In genomic region chr3:128001924-128002501, GRCm38 (mm10) we compare ENCODE assay signal across 8 mouse cellular contexts.
A peak's percentile ranks its signal among the peaks of the same experiment; 100 is the strongest.
DNase-seq lines count a peak whose midpoint lies in the region; ATAC-seq and TF ChIP-seq lines count a peak whose summit lies in the region.

No protein-coding gene starts in this region.

- no peaks in the 10 kb centered on the region for H3K9me3 ChIP-seq in MEL (replicated peaks; ENCODE audit: insufficient read depth, low read length)
- no peaks in the 10 kb centered on the region for H3K9me3 ChIP-seq in embryonic facial prominence, embryonic 11.5 days (replicated peaks; ENCODE audit: control insufficient read depth, low read length)
- no peaks in the 10 kb centered on the region for H3K9me3 ChIP-seq in limb, embryonic 11.5 days (ENCODE audit: control insufficient read depth, low read length)
- no peaks in the 10 kb centered on the region for H3K9me3 ChIP-seq in neural tube, embryonic 13.5 days

- H3K79me2 ChIP-seq in heart, adult 2 months (replicated peaks; ENCODE audit: control insufficient read depth, insufficient read depth, low read length): no peaks in the 10 kb centered on the region
- H3K79me2 ChIP-seq in MEL (ENCODE audit: control insufficient read depth, insufficient read depth, low read length, poor library complexity): no peaks in the 10 kb centered on the region

- ATAC-seq in embryonic facial prominence, embryonic 11.5 days (replicated peaks; ENCODE audit: insufficient number of reproducible peaks, low FRiP score, low TSS enrichment, low read depth): 0 out of 2 replicates have a peak, but pooled peaks have one; percentile 58
- peak; percentile 72 for ATAC-seq in limb, embryonic 11.5 days (ENCODE audit: insufficient number of reproducible peaks, low FRiP score, low TSS enrichment, low read depth)
- ATAC-seq in neural tube, embryonic 13.5 days (ENCODE audit: low read depth): peak; percentile 63
- ATAC-seq in erythroblast, adult 5-6 weeks (replicated peaks; ENCODE audit: low FRiP score, poor library complexity, severe bottlenecking): no peak

- WGBS in heart, adult 2 months: 73% methylated on average over 6 of the region's 6 CpGs
- 60% methylated on average over 6 of the region's 6 CpGs for WGBS in embryonic facial prominence, embryonic 11.5 days
- WGBS in limb, embryonic 11.5 days: 65% methylated on average over 6 of the region's 6 CpGs
- WGBS in neural tube, embryonic 13.5 days: 74% methylated on average over 6 of the region's 6 CpGs

- TF ChIP-seq EP300 in heart, adult 2 months (IDR thresholded peaks at IDR 0.05; ENCODE audit: insufficient read depth, low read depth, low read length): no peak
- no peak for TF ChIP-seq EP300 in MEL (IDR thresholded peaks at IDR 0.05; ENCODE audit: low read depth in 1 of 2, low read length in 2 of 2)

- no peaks in the 10 kb centered on the region for H3K27me3 ChIP-seq in heart, adult 2 months (ENCODE audit: control insufficient read depth, insufficient read depth, low read length)
- peaks cover 0 to 3% of the 10 kb centered on the region in 2 experiments; a peak in 1 of 4 replicates for H3K27me3 ChIP-seq in MEL (ENCODE audit: control insufficient read depth in 1 of 2, insufficient read depth in 2 of 2, low read length in 2 of 2)
- H3K27me3 ChIP-seq in embryonic facial prominence, embryonic 11.5 days (ENCODE audit: control insufficient read depth, insufficient read depth, low read length): no peaks in the 10 kb centered on the region
- no peaks in the 10 kb centered on the region for H3K27me3 ChIP-seq in limb, embryonic 11.5 days (ENCODE audit: control insufficient read depth, insufficient read depth, low read length)
- no peaks in the 10 kb centered on the region for H3K27me3 ChIP-seq in neural tube, embryonic 13.5 days

- no peak overlapping the region for H3K9ac ChIP-seq in heart, adult 2 months (ENCODE audit: low read depth, low read length)
- H3K9ac ChIP-seq in MEL (ENCODE audit: control insufficient read depth, low read depth, low read length, poor library complexity, severe bottlenecking): no peak overlapping the region
- H3K9ac ChIP-seq in embryonic facial prominence, embryonic 11.5 days (replicated peaks; ENCODE audit: low read length): no peak overlapping the region
- no peak overlapping the region for H3K9ac ChIP-seq in limb, embryonic 11.5 days (ENCODE audit: low read length)
- H3K9ac ChIP-seq in neural tube, embryonic 13.5 days: no peak overlapping the region

- H3K4me1 ChIP-seq in heart, adult 2 months (ENCODE audit: control insufficient read depth, insufficient read depth, low read length): no peaks in the 10 kb centered on the region
- H3K4me1 ChIP-seq in MEL (ENCODE audit: control insufficient read depth in 1 of 2, insufficient read depth in 2 of 2, low read length in 2 of 2): no peaks in the 10 kb centered on the region
- no peaks in the 10 kb centered on the region for H3K4me1 ChIP-seq in embryonic facial prominence, embryonic 11.5 days (ENCODE audit: control insufficient read depth, insufficient read depth, low read length)
- no peaks in the 10 kb centered on the region for H3K4me1 ChIP-seq in limb, embryonic 11.5 days (ENCODE audit: control insufficient read depth, insufficient read depth, low read length)
- no peaks in the 10 kb centered on the region for H3K4me1 ChIP-seq in neural tube, embryonic 13.5 days (replicated peaks)

- no peak overlapping the region for H3K4me2 ChIP-seq in embryonic facial prominence, embryonic 11.5 days (ENCODE audit: low read depth, low read length)
- H3K4me2 ChIP-seq in limb, embryonic 11.5 days (ENCODE audit: low read depth, severe bottlenecking): no peak overlapping the region
- no peak overlapping the region for H3K4me2 ChIP-seq in neural tube, embryonic 13.5 days

- no peak for DNase-seq in heart, adult 2 months
- no peak for DNase-seq in heart, adult 11 months
- peak; percentile 55 for DNase-seq in MEL (ENCODE audit: low read depth, low spot score)
- DNase-seq in embryonic facial prominence, embryonic 11.5 days (ENCODE audit: low spot score): peak; percentile 82
- DNase-seq in hindlimb bud, embryonic 11.5 days (ENCODE audit: extremely low spot score, low read depth, low spot score): peak; percentile 33
- DNase-seq in limb, embryonic 11.5 days (ENCODE audit: low spot score): peak; percentile 72

- no peak overlapping the region for H3K4me3 ChIP-seq in heart, adult 2 months
- H3K4me3 ChIP-seq in MEL (ENCODE audit: control insufficient read depth in 1 of 2, insufficient read depth in 1 of 2, low read depth in 2 of 2, low read length in 2 of 2): no peak overlapping the region
- H3K4me3 ChIP-seq in embryonic facial prominence, embryonic 11.5 days (ENCODE audit: low read depth, low read length): no peak overlapping the region
- H3K4me3 ChIP-seq in limb, embryonic 11.5 days (ENCODE audit: low read depth, low read length): no peak overlapping the region
- no peak overlapping the region for H3K4me3 ChIP-seq in neural tube, embryonic 13.5 days

- TF ChIP-seq CTCF in heart, adult 2 months (IDR thresholded peaks at IDR 0.05): peak; percentile 74
- peak; percentile 48 to 86 (median 80) for TF ChIP-seq CTCF in MEL (IDR thresholded peaks at IDR 0.05 in 2 of 3, conservative IDR thresholded peaks at IDR 0.05 in 1 of 3; ENCODE audit: control insufficient read depth in 1 of 3, insufficient read depth in 1 of 3, low read depth in 2 of 3, low read length in 3 of 3, poor library complexity in 1 of 3, severe bottlenecking in 1 of 3)

- TF ChIP-seq RAD21 in MEL (IDR thresholded peaks at IDR 0.05; ENCODE audit: low read depth, low read length): peak; percentile 90

- no peaks in the 10 kb centered on the region for H3K36me3 ChIP-seq in heart, adult 2 months (ENCODE audit: control insufficient read depth, insufficient read depth, low read length)
- no peaks in the 10 kb centered on the region for H3K36me3 ChIP-seq in MEL (ENCODE audit: control insufficient read depth in 1 of 2, insufficient read depth in 2 of 2, low read length in 2 of 2)
- no peaks in the 10 kb centered on the region for H3K36me3 ChIP-seq in embryonic facial prominence, embryonic 11.5 days (replicated peaks; ENCODE audit: control insufficient read depth, insufficient read depth, low read depth, low read length)
- H3K36me3 ChIP-seq in limb, embryonic 11.5 days (ENCODE audit: control insufficient read depth, insufficient read depth, low read length): no peaks in the 10 kb centered on the region
- no peaks in the 10 kb centered on the region for H3K36me3 ChIP-seq in neural tube, embryonic 13.5 days

- no peak overlapping the region for H3K27ac ChIP-seq in heart, adult 2 months
- no peak overlapping the region for H3K27ac ChIP-seq in MEL (ENCODE audit: control insufficient read depth, low read depth, low read length)
- no peak overlapping the region for H3K27ac ChIP-seq in embryonic facial prominence, embryonic 11.5 days (replicated peaks; ENCODE audit: low read depth, low read length)
- H3K27ac ChIP-seq in limb, embryonic 11.5 days (replicated peaks; ENCODE audit: low read depth, low read length): no peak overlapping the region
- H3K27ac ChIP-seq in neural tube, embryonic 13.5 days (replicated peaks): no peak overlapping the region

- TF ChIP-seq POLR2A in heart, adult 2 months (IDR thresholded peaks at IDR 0.05; ENCODE audit: insufficient read depth, low read depth, low read length): no peak
- no peak for TF ChIP-seq POLR2A in MEL (IDR thresholded peaks at IDR 0.05; ENCODE audit: control insufficient read depth in 1 of 2, insufficient read depth in 1 of 2, low read depth in 1 of 2, low read length in 2 of 2, poor library complexity in 1 of 2)

- intact Hi-C loops in heart, adult 2 months (cut with DNase I): loop anchor here (2.0 kb wide), 1 partner anchor 335 kb away; no protein-coding TSS in a partner anchor

TF ChIP-seq in MEL, 35 proteins besides CTCF, POLR2A, EP300 and RAD21:
- no peak for TF ChIP-seq MYC (IDR thresholded peaks at IDR 0.05; ENCODE audit: low read depth, low read length)
- no peak for TF ChIP-seq USF1 (IDR thresholded peaks at IDR 0.05; ENCODE audit: low read depth, low read length)
- no peak for TF ChIP-seq HCFC1 (IDR thresholded peaks at IDR 0.05; ENCODE audit: low read depth, low read length)
- TF ChIP-seq SMC3 (IDR thresholded peaks at IDR 0.05; ENCODE audit: low read depth, low read length): peak; percentile 55
- TF ChIP-seq TBP (IDR thresholded peaks at IDR 0.05; ENCODE audit: low read depth, low read length): no peak
- peak; percentile 57 for TF ChIP-seq ZC3H11A (IDR thresholded peaks at IDR 0.05; ENCODE audit: low read depth, low read length)
TF ChIP-seq in MEL: peak in this region for 2.

Comparison
In these comparisons a context has a peak if more than half of its experiments do, and no peak if none do; other contexts are left out.
1. DNase-seq: peak in MEL (single experiment), embryonic facial prominence, embryonic 11.5 days (single experiment), hindlimb bud, embryonic 11.5 days (single experiment) and limb, embryonic 11.5 days (single experiment); none in heart, adult 2 months (0 of 2) and heart, adult 11 months (single experiment).